Mouse (Mus musculus) midbrain, embryonic 15.5 days (tissue): Measurements from ENCODE around the gene H2-D1. TPM values are rescaled to one million over a fixed set of nuclear protein-coding genes. Genes with fewer than 3 reads are reported as not detected.
"Not testable (repeated sequence)": the region's sequence is repeated elsewhere in the genome, so short reads cannot be mapped to it uniquely, and the experiment has no call there.

Experiments used
- ATAC-seq: fragments of 200-750 bp; cut with Nextera tagmentation; replicated peaks from 2 replicates; pipeline ENCODE4 v1.8.0; 2017; ENCODE audit warnings: moderate TSS enrichment
- H3K27ac ChIP-seq: fragments of 300-500 bp; sonication (generic); 2 replicates; pipeline ENCODE4 v1.5.1; 2015; ENCODE audit warnings: mild to moderate bottlenecking, inconsistent platforms
- H3K27me3 ChIP-seq: fragments of 300-500 bp; sonication (generic); replicated peaks from 2 replicates; pipeline ENCODE4 v1.6.1; 2015; ENCODE audit warnings: inconsistent platforms
- H3K36me3 ChIP-seq: fragments of 300-500 bp; sonication (generic); replicated peaks from 2 replicates; pipeline ENCODE4 v1.6.1; 2015; ENCODE audit warnings: inconsistent platforms
- H3K4me1 ChIP-seq: fragments of 300-500 bp; sonication (generic); 2 replicates; pipeline ENCODE4 v1.6.1; 2015; ENCODE audit warnings: inconsistent platforms
- H3K4me2 ChIP-seq: fragments of 300-500 bp; sonication (generic); 2 replicates; pipeline ENCODE4 v1.6.1; 2015; ENCODE audit warnings: inconsistent platforms, mild to moderate bottlenecking, moderate library complexity
- H3K4me3 ChIP-seq: fragments of 300-500 bp; sonication (generic); 2 replicates; pipeline ENCODE4 v1.5.1; 2015; ENCODE audit warnings: mild to moderate bottlenecking, inconsistent platforms
- H3K9ac ChIP-seq: fragments of 300-500 bp; sonication (generic); 2 replicates; pipeline ENCODE4 v1.6.1; 2015; ENCODE audit warnings: mild to moderate bottlenecking, inconsistent platforms
- H3K9me3 ChIP-seq: fragments of 300-500 bp; sonication (generic); 2 replicates; pipeline ENCODE4 v1.6.1; 2016; ENCODE audit warnings: inconsistent platforms
- WGBS: fragments of 180-500 bp; shearing (Covaris S2); methylation state at CpG from one replicate; pipeline ENCODE4 v1.1.7; 2015; ENCODE audit warnings: mixed read lengths; 5-methylcytosine and 5-hydroxymethylcytosine counted together
- polyA plus RNA-seq: library from polyadenylated mRNA; unstranded; fragments of >200 nt; fragmentation: Nextera tagmentation; extraction: Ambion mirVana; gene quantifications from 2 replicates; pipeline ENCODE4 v1.2.1, GENCODE M21; 2015

Gene H2-D1
- polyA plus RNA-seq, 1 experiment from 2014 or later, result 93.4 TPM

DNA sequence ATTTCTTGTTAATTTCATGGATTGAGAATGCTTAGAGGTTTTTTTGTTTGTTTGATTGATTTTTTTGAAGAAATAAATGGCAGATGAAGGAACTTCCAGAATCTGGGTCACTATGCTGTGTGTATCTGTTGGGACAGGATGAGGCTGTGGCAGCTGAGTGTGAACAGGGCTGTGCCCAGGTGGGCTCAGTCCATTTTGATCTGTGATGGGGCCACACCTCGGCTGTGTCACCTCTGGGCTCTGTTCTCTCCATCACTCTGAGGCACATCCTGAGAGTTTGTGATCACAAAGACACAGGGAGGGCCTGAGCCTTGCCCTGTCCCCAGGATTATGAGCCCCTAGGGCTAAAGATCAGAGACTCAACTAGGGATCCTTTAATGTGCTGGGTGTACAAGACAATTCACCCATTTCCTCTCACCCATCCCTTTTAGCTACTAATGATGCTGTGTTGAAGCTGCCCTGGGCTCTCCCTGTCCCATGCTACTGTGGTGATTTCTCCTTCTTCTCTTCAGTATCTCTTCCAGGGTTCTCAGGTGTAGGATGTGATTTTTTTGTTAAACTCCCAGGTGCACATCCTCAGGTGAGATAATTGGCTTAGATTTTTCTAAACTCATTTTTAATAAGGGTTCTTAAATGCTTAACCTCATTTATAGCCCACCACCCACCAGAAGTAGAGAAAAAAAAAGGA is 5.0 kb downstream of the H2-D1 start:
- WGBS, result 78% methylated on average over 1 of the region's 1 CpGs
- Histone ChIP-seq H3K4me2 (no peak overlapping the region), H3K9ac (no peak overlapping the region), H3K27ac (no peak overlapping the region), H3K27me3 (peaks cover 4% of the 10 kb centered on the region; the same call in 1 of the 2 replicates), H3K4me3 (no peak overlapping the region), H3K9me3 (no peaks in the 10 kb centered on the region), H3K36me3 (no peaks in the 10 kb centered on the region), H3K4me1 (peaks cover 4% of the 10 kb centered on the region)
- ATAC-seq, result no peak

DNA sequence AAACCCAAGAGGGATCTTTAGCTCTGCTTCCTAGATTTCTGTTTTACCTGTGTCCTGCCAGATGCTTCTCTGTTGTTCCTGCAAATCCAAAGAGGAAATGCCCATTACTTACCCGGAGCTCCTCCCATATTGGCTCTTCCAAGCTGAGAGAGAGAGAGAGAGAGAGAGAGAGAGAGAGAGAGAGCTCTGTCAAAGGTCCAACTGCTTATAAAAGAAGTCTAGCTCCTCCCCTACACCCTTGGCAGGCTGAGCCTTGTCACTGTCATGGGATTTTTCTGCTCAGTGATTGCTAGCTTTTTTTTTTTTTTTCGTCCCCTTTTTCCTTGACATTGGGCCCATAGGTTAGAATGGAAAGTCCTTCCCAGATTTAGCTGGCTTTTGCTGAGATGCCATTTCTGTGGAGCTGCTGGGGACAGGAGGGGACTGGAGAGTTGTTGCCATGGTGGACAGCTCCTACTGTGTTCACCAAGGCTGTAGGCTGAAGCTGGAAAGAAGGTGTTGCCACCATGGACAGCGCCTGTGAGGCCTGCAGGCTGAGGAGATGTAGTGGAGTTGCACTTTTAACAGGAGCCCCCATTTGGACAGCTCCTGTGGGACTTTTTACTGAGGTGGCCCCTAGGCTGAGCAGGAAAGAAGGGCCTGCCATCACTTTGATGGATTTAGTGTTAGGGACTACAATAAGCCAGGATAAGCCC is 7.3 kb downstream of the H2-D1 start:
- ATAC-seq, result no peak
- Histone ChIP-seq H3K4me1 (no peaks in the 10 kb centered on the region), H3K4me3 (no peak overlapping the region), H3K4me2 (no peak overlapping the region), H3K9me3 (no peaks in the 10 kb centered on the region), H3K27me3 (no peaks in the 10 kb centered on the region), H3K36me3 (no peaks in the 10 kb centered on the region), H3K27ac (no peak overlapping the region), H3K9ac (no peak overlapping the region)
- 29% methylated on average over 3 of the region's 3 CpGs for WGBS

DNA sequence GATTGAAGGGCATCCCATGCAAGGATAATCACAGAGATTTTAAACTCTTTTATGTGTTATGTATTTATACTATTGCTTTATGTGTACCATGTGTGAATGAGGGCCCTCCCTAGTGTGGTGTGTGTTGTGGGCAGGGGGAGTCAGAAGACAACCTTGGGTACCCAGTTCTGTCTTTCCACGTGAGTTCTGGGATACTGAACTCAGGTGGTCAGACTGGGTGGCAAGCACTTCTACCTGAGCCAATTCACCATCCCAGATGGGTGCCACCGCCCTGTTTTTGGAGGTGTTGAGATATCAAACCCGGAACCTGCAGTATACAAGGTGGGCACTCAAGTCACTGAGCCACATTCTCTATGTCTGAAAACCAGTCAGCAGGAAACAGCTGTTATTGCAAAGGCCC is 9.7 kb downstream of the H2-D1 start:
- Histone ChIP-seq H3K4me1 (no peaks in the 10 kb centered on the region), H3K4me2 (no peak overlapping the region), H3K4me3 (no peak overlapping the region), H3K9ac (no peak overlapping the region), H3K36me3 (no peaks in the 10 kb centered on the region), H3K27me3 (no peaks in the 10 kb centered on the region; the same call in 1 of the 2 replicates), H3K27ac (no peak overlapping the region), H3K9me3 (no peaks in the 10 kb centered on the region)
- WGBS, result 65% methylated on average over 3 of the region's 3 CpGs
- no peak for ATAC-seq

DNA sequence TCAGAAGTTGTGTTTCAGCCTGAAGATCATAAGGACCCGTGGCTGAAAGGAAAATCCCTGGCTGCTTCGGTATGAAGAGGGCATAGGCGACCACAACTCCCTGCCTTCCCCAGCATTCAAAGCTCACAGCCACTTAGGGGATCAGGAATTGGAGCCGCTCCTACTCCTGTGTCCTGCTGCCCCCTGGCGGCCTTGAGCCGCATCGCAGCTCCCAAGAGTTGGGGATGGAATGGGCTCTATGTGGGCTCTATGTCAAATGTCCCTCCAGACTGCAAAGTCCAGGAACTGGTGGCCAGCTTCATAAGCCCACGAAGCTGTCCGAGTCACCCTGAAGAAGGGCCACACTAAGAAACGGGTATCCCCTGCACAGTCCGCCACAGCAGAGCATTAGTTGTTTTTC is 12.2 kb downstream of the H2-D1 start:
- H3K4me3 ChIP-seq, result no peak overlapping the region
- no peaks in the 10 kb centered on the region for H3K36me3 ChIP-seq
- WGBS, result 7% methylated on average over 11 of the region's 11 CpGs

DNA sequence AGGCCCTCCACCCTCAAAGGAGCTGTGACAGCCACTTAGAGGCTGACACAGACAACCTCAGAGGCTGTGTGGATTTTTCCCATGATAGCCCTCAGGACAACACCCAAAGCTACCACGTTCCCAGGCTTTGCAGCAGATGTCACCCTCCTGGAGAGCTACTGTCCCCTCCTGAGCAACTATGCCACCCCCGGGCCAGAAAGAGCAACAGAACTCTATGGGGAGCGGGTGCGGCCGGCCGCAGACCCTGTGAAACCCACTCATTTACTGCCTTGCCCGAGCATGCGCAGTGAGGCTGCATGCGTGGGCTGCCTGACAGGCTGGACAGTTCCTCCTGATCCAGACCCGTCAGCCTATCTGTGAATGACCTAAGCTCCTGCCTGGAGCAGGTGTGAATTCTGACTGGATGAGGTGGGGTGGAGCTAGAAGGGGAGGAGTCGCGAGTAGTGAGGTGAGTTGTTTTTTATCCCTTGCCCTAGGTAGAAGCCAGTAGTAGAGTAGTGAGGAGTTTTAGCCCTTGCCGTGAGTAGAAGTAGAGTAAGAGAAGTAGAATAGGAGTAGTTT is 13.9 kb downstream of the H2-D1 start:
- H3K36me3 ChIP-seq, result no peaks in the 10 kb centered on the region
- no peaks in the 10 kb centered on the region for H3K9me3 ChIP-seq
- peak overlapping the region; percentile 31 for H3K4me2 ChIP-seq
- H3K9ac ChIP-seq, result 0 out of 2 replicates have a peak overlapping the region, but pooled peaks have one; percentile 21
- no peaks in the 10 kb centered on the region; the same call in 1 of the 2 replicates for H3K27me3 ChIP-seq
- 32% methylated on average over 13 of the region's 13 CpGs for WGBS
- ATAC-seq, result no peak
- no peak overlapping the region for H3K27ac ChIP-seq
- no peaks in the 10 kb centered on the region for H3K4me1 ChIP-seq
- no peak overlapping the region for H3K4me3 ChIP-seq

More for the DNA sequence above, 12.2 kb downstream of the H2-D1 start:
- no peak overlapping the region for H3K9ac ChIP-seq
- ATAC-seq, result peak; percentile 62; the same call in 1 of the 2 replicates
- no peak overlapping the region for H3K4me2 ChIP-seq
- no peaks in the 10 kb centered on the region for H3K9me3 ChIP-seq
- H3K27ac ChIP-seq, result no peak overlapping the region
- H3K4me1 ChIP-seq, result no peaks in the 10 kb centered on the region
- H3K27me3 ChIP-seq, result no peaks in the 10 kb centered on the region; the same call in 1 of the 2 replicates

DNA sequence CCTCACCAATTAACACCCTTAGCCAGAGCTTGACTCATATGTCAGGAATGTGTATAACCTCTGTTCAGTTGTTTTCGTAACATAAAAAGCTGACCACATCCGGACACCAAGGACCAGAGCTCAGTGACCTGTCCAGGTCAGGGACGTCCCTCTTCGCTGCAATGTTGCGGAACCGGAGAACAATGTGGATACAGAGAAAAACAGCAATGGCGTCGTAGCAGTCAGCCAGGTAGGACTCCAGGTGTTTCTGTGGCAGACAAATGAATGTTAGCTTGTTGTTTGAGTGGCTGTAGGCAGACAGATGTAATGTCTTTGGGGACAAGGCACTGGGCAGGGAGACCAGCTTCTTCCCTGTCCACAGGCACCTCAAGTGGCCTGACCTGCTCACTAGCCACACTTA is 15.5 kb downstream of the H2-D1 start:
- Histone ChIP-seq H3K27me3 (no peaks in the 10 kb centered on the region; the same call in 1 of the 2 replicates), H3K9me3 (no peaks in the 10 kb centered on the region), H3K4me3 (no peak overlapping the region), H3K9ac (no peak overlapping the region), H3K4me2 (no peak overlapping the region), H3K36me3 (no peaks in the 10 kb centered on the region), H3K27ac (no peak overlapping the region), H3K4me1 (no peaks in the 10 kb centered on the region)
- ATAC-seq, result no peak
- 85% methylated on average over 8 of the region's 8 CpGs for WGBS

DNA sequence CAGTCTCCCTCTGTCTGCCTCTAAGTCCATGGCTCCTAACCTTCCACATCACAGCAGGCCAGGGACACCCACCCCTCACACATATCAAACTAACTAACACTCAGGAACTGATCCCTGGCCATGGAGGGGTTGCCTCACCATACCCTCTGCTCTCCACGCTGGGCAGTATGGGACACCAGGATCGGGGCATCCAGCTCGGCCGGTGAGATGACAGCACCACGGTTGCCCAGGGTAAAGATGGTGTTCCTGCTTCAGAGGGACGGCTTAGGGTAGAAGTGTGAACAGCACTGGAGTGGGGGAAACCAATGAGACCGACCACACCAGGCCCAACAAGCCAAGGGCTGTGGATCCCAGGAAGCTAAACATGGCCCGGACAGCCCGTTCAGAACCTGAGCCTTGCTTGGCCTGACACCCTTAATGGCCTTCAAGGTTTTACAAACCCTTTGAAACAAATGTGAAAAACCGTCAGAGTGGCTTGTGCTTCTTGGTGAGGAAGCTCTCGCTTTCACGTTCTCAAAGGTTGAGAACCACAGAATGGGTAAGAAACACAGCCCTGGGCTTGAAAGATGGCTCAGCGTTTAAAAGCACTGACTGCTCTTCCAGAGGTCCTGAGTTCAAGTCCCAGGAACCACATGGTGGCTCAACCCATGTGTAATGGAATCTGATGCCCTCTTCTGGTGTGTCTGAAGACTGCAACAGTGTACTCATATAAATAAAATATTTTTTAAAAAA is 16.6 kb downstream of the H2-D1 start:
- no peaks in the 10 kb centered on the region for H3K36me3 ChIP-seq
- no peak for ATAC-seq
- H3K27ac ChIP-seq, result no peak overlapping the region
- no peak overlapping the region for H3K9ac ChIP-seq
- H3K4me1 ChIP-seq, result no peaks in the 10 kb centered on the region
- no peaks in the 10 kb centered on the region for H3K9me3 ChIP-seq
- H3K4me2 ChIP-seq, result no peak overlapping the region
- no peaks in the 10 kb centered on the region; the same call in 1 of the 2 replicates for H3K27me3 ChIP-seq
- H3K4me3 ChIP-seq, result no peak overlapping the region
- 91% methylated on average over 13 of the region's 13 CpGs for WGBS

DNA sequence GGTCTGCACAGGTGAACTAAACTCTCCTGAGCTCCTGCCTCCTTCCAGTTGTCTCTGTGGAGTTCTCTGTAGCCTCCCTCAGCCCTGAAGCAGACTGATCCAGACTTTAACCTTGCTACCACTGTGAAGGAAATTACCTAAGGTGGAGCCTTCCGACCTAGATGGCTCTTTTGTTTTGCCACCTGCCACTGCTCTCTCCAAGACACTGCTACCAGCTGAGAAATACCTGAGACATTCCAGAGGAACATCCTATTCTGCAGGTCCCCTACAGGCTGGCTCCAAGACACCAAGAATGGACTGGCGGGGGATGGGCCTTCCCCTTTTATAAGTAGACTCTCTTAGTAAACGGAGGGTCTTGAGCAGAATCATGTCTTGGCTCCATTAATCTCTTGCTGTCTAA is 17.7 kb downstream of the H2-D1 start:
- Histone ChIP-seq H3K4me2 (no peak overlapping the region), H3K9ac (no peak overlapping the region), H3K4me1 (no peaks in the 10 kb centered on the region), H3K27ac (no peak overlapping the region), H3K4me3 (no peak overlapping the region), H3K27me3 (no peaks in the 10 kb centered on the region; the same call in 1 of the 2 replicates), H3K36me3 (no peaks in the 10 kb centered on the region), H3K9me3 (no peaks in the 10 kb centered on the region)
- 73% methylated on average over 3 of the region's 3 CpGs for WGBS
- no peak for ATAC-seq

DNA sequence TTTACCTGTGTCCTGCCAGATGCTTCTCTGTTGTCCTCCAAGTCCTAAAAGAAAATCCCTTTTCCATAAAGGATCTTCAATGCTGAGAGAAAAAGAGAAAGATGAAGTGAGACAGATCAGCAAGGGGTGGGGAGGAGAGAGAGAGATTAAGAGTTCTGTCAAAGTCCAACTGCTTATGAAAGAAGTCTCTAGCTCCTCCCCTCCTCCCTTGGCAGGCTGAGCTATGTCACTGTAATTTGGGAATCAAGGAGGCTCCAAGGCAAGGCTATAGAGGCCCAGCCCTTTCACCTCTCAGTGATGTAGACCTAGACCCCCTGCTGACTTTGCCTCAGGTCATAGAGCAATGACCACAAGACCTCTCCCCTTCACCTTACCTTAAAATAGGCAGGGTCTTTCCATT is 22.9 kb downstream of the H2-D1 start:
- H3K36me3 ChIP-seq, result no peaks in the 10 kb centered on the region
- H3K27ac ChIP-seq, result no peak overlapping the region
- no peaks in the 10 kb centered on the region for H3K4me1 ChIP-seq
- no peak overlapping the region for H3K9ac ChIP-seq
- no peak overlapping the region for H3K4me3 ChIP-seq
- no peaks in the 10 kb centered on the region for H3K9me3 ChIP-seq
- H3K4me2 ChIP-seq, result no peak overlapping the region
- H3K27me3 ChIP-seq, result no peaks in the 10 kb centered on the region
- ATAC-seq, result no peak

DNA sequence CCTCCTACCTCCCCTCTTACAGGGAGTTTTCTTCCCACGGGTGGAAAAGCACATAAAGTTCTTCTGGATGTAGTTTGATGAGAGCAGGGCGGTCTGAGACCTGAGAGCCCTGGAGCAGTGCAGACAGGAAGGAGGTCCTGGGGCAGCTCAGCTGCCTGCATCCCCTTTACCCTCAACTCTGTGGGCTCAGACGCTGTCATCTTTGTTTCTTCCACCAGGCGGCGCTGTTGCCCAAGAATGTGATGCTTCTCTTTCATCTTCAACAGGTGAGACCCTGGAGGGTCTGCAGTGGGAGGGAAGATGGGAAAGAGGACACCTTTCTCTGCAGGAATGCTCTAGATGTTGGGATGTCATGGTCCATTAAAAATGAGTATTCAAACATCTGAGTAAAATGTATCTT is 33.3 kb downstream of the H2-D1 start:
- H3K9me3 ChIP-seq, H3K4me3 ChIP-seq, H3K27ac ChIP-seq, H3K4me1 ChIP-seq, ATAC-seq, H3K4me2 ChIP-seq, H3K27me3 ChIP-seq, H3K9ac ChIP-seq, H3K36me3 ChIP-seq: not testable (repeated sequence)
- WGBS, result 1% methylated on average over 5 of the region's 5 CpGs

DNA sequence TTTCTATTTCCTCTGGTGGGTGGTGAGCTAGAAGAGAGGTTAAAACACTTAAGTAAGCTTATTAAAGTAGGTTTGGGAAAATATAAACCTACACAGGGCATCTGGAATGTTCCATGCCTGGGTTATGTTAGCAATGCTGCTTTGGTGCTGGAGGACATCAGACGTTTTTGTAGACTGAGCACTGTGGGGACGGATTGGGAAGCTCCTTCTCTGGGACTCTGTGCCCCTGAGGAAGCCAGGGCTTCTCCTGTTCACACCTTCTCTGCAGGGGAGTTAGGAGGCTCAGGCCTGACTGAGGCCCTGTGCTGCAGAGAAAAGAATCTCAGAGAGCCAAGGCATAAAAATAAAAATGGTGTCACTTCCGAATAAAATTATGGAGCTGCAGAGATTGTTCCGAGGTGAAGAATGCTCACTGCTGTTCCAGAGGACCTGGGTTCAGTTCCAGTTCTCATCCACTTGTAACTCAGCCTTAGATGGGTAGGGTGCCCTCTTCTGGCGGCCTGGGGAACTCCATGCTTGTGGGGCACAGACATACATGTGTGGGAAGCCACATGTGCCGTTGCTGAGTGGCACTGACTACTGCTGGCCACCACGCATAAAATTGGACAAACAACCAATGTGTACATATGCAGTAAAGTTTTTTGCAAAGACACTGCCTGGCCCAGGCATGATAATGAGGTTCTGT is 37.9 kb downstream of the H2-D1 start:
- not testable (repeated sequence) for H3K36me3 ChIP-seq, H3K27ac ChIP-seq, H3K9me3 ChIP-seq, H3K4me3 ChIP-seq, ATAC-seq, H3K9ac ChIP-seq, H3K27me3 ChIP-seq, H3K4me2 ChIP-seq, H3K4me1 ChIP-seq
- 88% methylated on average over 7 of the region's 7 CpGs for WGBS
